Mouse (Mus musculus) small intestine, adult 2 months (tissue): ENCODE measurements around the gene Camk1g.

Source experiments
- CTCF ChIP-seq: fragments of 200-500 bp; IDR thresholded peaks from 2 replicates; pipeline ENCODE4 v1.5.1; 2012; ENCODE audit warnings: low read depth, mild to moderate bottlenecking, control low read depth, inconsistent platforms, low read length, moderate library complexity, mixed read lengths; ENCODE audit not compliant: insufficient replicate concordance, insufficient read length; ENCODE audit errors: extremely low read depth
- POLR2A ChIP-seq: fragments of 200-500 bp; IDR thresholded peaks from 2 replicates; pipeline ENCODE4 v1.6.1; 2012; ENCODE audit warnings: low read depth, mild to moderate bottlenecking, control low read depth, inconsistent platforms, low read length, moderate library complexity

GRCm38 (mm10) chr1:193419168-193419567 lies 49.1 kb upstream of the Camk1g start:
- no peak for TF ChIP-seq POLR2A
- no peak for TF ChIP-seq CTCF
